Mouse (Mus musculus) megakaryocyte, embryonic 14.5 days (primary cell): ENCODE measurements around the gene Ece1.

Source experiments
- FLI1 ChIP-seq: IDR thresholded peaks from 2 replicates; pipeline ENCODE4 v1.6.1; 2012; ENCODE audit warnings: low read length, inconsistent platforms, mixed read lengths
- GATA1 ChIP-seq: IDR thresholded peaks from 3 replicates; pipeline ENCODE4 v1.6.1; 2012; ENCODE audit warnings: mixed read lengths, low read length, inconsistent platforms, borderline replicate concordance

- TF ChIP-seq GATA1 (no peak), FLI1 (no peak)
Measured at GRCm38 (mm10) chr4:137891553-137892145, 29.6 kb downstream of the Ece1 start.
